Mouse (Mus musculus): Measurements from ENCODE around the gene Lrmda.

DNA sequence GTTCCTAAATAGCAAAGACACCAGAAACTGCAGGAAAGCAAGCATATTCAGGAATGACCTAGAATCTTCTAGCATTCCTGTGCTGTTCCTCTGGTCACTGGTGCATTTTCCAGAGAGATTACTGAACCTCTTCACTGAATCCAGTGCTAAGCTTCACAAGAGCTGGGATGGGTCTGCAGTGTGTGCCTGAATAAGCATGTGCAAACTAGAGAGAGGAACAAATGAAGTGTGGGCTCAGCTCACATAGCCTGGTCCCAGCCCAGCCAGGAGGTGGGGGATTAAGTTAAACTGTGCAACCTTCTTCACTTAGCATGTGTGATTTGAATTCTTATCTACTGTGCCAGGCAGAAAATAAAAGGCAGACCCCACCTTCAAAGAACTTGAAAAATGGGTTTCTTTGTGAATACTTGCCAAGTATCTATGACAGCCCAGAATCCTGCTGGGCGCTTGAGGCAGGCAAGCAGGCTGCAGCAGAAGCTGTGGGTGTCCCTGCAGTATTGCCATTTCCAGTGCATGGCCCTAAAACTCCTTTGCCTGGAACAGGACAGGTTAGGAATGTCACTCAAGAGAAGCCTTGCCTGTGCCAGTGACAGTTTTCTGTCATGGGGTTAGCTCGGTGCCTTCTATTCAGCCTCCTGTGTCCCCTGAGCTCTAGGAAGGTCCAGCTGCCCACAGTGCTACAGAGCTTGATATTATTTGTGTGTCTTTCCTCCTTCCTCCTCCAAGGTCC is 426.5 kb downstream of the Lrmda start:
- TF ChIP-seq CTCF (IDR thresholded peaks at IDR 0.05; ENCODE audit: low read depth, low read length) (no peak), POLR2A (IDR thresholded peaks at IDR 0.05; ENCODE audit: borderline replicate concordance, low read depth, low read length) (no peak)
